Mouse (Mus musculus) liver, embryonic 16.5 days (tissue): ENCODE data around the gene Ank3. TPM values are rescaled to one million over a fixed set of nuclear protein-coding genes. Genes with fewer than 3 reads are reported as not detected.
"Not testable (repeated sequence)": the region's sequence is repeated elsewhere in the genome, so short reads cannot be mapped to it uniquely, and the experiment has no call there.

ENCODE experiments used
- ATAC-seq: fragments of 200-750 bp; cut with Nextera tagmentation; 2 replicates; pipeline ENCODE4 v1.8.0; 2017; ENCODE audit warnings: low read depth, mild to moderate bottlenecking, moderate number of reproducible peaks, moderate library complexity
- H3K27ac ChIP-seq: fragments of 300-500 bp; sonication (generic); 2 replicates; pipeline ENCODE4 v1.5.1; 2014; ENCODE audit warnings: mild to moderate bottlenecking, low read length
- H3K27me3 ChIP-seq: fragments of 300-500 bp; sonication (generic); 2 replicates; pipeline ENCODE4 v1.6.1; 2014; ENCODE audit warnings: low read depth, low read length, mixed read lengths; ENCODE audit not compliant: control insufficient read depth, insufficient read depth
- H3K36me3 ChIP-seq: fragments of 300-500 bp; sonication (generic); 2 replicates; pipeline ENCODE4 v1.6.1; 2014; ENCODE audit warnings: mild to moderate bottlenecking; ENCODE audit not compliant: control insufficient read depth, insufficient read depth
- H3K4me1 ChIP-seq: fragments of 300-500 bp; sonication (generic); 2 replicates; pipeline ENCODE4 v1.6.1; 2014; ENCODE audit warnings: low read depth, low read length, mixed read lengths; ENCODE audit not compliant: control insufficient read depth
- H3K4me2 ChIP-seq: fragments of 300-500 bp; sonication (generic); 2 replicates; pipeline ENCODE4 v1.6.1; 2014; ENCODE audit warnings: low read depth, low read length, mixed read lengths
- H3K4me3 ChIP-seq: fragments of 300-500 bp; sonication (generic); 2 replicates; pipeline ENCODE4 v1.5.1; 2014; ENCODE audit warnings: low read depth, mild to moderate bottlenecking, low read length
- H3K9ac ChIP-seq: fragments of 300-500 bp; sonication (generic); 2 replicates; pipeline ENCODE4 v1.6.1; 2014; ENCODE audit warnings: low read depth, low read length
- H3K9me3 ChIP-seq: fragments of 300-500 bp; sonication (generic); replicated peaks from 2 replicates; pipeline ENCODE4 v1.6.1; 2016; ENCODE audit warnings: low read length; ENCODE audit not compliant: control insufficient read depth
- WGBS: fragments of 180-500 bp; shearing (Covaris S2); extraction: QIAGEN DNeasy Blood & Tissue Kit; methylation state at CpG from one replicate; pipeline ENCODE4 v1.1.7; 2014; ENCODE audit not compliant: insufficient replicate concordance; 5-methylcytosine and 5-hydroxymethylcytosine counted together
- polyA plus RNA-seq: library from polyadenylated mRNA; unstranded; fragments of >200 nt; fragmentation: Nextera tagmentation; extraction: Ambion mirVana; gene quantifications from 2 replicates; pipeline ENCODE4 v1.2.1, GENCODE M21; 2015

Gene Ank3
- 12.1 and 14.0 TPM in 2 replicates for polyA plus RNA-seq

DNA sequence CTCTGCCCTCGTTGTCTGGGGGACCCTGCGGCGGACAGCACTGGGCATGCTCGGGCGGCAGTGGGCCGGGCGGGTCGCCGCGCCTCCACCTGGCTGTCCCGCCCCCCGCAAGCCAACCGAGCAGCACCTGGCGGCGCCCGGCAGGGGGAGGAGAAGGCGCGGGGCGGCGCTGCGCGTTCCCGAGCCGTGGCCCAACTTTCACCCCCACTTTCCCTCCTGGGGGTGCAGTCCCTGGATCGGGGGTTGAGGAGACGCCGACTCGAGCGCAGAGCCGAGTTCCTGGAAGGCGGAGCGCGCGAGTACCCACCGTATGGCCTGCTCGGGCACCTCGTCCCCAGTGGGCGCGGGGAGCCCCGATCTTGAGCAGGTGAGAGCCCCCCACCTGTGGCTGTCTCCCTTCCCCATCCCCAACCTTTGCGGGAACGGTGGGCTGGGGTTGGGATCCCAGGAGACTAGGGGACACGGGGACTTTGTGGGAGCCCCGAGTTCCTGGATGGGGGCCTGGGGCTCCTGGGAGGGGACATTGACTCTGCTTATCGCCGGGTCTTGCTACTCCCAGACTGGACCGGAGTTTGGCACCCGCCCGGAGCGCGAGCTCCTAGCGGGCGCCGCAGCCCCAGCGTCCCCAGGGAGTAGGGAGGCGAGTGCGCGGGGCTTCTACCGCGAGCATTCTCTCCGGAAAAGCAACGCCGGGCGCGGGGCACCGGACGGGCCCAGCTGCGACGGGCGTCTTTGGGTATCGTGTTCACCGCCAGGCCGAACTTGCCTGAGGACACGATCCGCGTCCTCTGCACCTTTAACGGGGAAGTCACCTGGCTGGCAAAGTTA lies at the start of gene Ank3:
Gene Ank3, plus strand, starts transcription at position 11 of the 828 bp plus-strand sequence.
- no peak for ATAC-seq
- peak within 1 kb of the TSS; percentile 15 for H3K9ac ChIP-seq
- H3K36me3 ChIP-seq: no peaks in the 10 kb centered on the region
- H3K27ac ChIP-seq: no peak within 1 kb of the TSS
- no peaks in the 10 kb centered on the region for H3K4me1 ChIP-seq
- H3K9me3 ChIP-seq: no peaks in the 10 kb centered on the region
- under 1% methylated on average over 68 of the region's 77 CpGs for WGBS
- peak within 1 kb of the TSS; percentile 72 for H3K4me2 ChIP-seq
- peak within 1 kb of the TSS; percentile 57 for H3K4me3 ChIP-seq
- H3K27me3 ChIP-seq: peaks cover 41% of the 10 kb centered on the region

DNA sequence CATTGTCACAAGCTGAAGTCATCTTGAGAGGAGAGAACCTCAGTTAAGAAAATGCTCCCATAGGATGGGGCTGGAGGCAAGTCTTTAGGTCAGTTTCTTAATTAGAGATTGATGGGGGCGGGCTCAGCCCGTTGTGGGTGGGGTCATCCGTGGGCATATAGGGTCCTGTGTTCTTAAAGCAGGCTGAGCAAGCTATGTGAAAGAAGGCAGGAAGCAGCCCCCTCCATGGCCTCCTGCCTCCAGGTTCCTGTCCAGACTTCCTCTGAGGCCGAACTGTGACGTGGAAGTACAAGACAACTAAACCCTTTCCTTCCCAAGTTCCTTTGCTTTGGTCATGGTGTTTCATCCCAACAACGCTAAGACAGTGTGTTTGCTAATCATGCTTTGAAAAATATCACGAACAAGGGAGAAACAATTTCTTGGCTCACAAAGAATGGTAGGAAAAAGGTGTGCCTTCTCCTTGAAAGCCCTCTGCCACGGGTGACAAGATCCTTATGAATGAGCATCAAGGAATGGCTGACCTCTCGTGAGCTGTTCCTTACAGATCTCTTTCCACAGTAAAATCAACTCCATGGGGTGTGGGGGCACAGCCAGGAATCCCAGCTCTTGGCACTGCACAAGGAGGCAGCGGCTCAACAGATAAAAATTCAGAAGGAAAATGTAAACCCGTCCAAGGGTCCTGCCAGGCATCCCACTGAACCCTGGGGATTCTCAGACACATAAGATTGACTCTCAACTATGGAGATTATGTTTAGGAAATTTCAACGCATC lies 47.3 kb upstream of the Ank3 start:
- peaks cover 38% of the 10 kb centered on the region for H3K36me3 ChIP-seq
- no peaks in the 10 kb centered on the region for H3K9me3 ChIP-seq
- 7% methylated on average over 12 of the region's 12 CpGs for WGBS
- H3K4me1 ChIP-seq: peaks cover 29% of the 10 kb centered on the region
- no peak for ATAC-seq
- H3K27me3 ChIP-seq: no peaks in the 10 kb centered on the region
- peak overlapping the region; percentile 41; the same call in 1 of the 2 replicates for H3K27ac ChIP-seq
- peak overlapping the region; percentile 74 for H3K4me2 ChIP-seq
- H3K9ac ChIP-seq: peak overlapping the region; percentile 88
- peak overlapping the region; percentile 75 for H3K4me3 ChIP-seq

DNA sequence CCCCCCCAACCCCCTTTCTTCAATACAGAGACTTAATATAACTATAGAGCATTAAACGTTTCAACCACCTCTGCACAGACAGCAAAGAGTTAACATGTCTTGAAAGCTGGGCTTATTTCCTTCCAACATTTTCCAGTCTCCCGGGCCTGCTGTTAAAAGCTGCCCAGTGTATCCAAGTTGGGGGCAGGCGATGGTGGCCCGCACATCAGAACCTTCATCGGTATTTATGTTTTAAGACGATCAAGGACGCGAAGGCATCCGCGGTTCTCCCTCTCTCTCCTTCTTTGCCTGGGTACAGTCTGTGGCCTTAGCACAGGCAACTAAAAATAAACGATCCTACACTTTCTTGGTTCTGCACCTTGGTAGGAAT lies 46.7 kb upstream of the Ank3 start:
- Histone ChIP-seq H3K9me3 (no peaks in the 10 kb centered on the region), H3K27me3 (no peaks in the 10 kb centered on the region), H3K4me1 (peaks cover 29% of the 10 kb centered on the region), H3K4me2 (peak overlapping the region; percentile 74), H3K9ac (peak overlapping the region; percentile 88), H3K36me3 (peaks cover 32% of the 10 kb centered on the region), H3K27ac (peak overlapping the region; percentile 79), H3K4me3 (peak overlapping the region; percentile 75)
- no peak for ATAC-seq
- 0% methylated on average over 11 of the region's 11 CpGs for WGBS

DNA sequence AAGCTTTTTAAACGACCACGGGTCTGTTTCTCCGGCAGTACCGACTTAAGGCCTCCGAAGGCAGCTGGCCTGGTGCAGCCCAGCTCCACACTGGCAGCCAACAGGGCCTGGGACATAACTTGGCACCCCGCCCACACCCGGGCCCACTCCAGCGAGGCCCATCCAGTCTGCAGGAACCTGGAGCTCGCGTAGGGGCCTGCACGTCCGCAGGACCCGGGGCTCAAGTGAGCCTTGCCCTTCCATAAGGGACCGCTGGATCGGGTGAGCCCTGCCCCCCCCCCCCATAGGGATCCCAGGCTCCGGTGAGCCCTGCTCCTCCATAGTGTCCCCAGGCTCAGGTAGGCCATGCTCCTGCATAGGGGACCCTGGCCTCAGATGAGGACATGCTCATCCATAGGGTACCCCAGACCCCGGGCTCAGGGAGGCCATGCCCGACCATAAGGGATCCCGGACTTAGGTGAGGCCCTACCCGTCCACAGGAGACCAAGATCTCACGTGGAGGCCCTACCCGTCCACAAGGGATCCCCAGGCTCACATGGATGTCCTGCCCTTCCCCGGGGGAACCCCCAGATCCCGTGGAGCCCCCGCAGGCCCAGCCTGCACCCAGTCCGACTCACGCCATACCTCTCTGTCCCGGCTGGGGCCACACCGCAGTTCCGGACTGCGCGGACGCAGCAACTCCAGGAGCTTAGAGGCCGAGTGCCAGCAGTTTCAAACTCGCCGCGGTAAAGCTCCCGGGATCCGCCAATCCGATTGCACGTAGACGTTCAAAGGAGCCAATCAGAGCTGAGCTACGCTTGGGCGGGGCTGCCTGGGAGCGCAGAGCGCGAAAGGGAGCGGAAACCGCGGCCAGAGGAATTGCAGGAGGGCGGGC lies 46.1 kb upstream of the Ank3 start, which contains the start of gene Cdk1:
Gene Cdk1, minus strand, starts transcription at position 727 of the 874 bp plus-strand sequence.
- peak within 1 kb of the TSS; percentile 80 for H3K27ac ChIP-seq
- peak within 1 kb of the TSS; percentile 88 for H3K9ac ChIP-seq
- peak within 1 kb of the TSS; percentile 75 for H3K4me3 ChIP-seq
- H3K36me3 ChIP-seq: peaks cover 26% of the 10 kb centered on the region
- H3K4me2 ChIP-seq: peak within 1 kb of the TSS; percentile 74
- peaks cover 29% of the 10 kb centered on the region for H3K4me1 ChIP-seq
- peak; percentile 95 for ATAC-seq
- under 1% methylated on average over 51 of the region's 51 CpGs for WGBS
- H3K27me3 ChIP-seq: no peaks in the 10 kb centered on the region
- no peaks in the 10 kb centered on the region for H3K9me3 ChIP-seq

DNA sequence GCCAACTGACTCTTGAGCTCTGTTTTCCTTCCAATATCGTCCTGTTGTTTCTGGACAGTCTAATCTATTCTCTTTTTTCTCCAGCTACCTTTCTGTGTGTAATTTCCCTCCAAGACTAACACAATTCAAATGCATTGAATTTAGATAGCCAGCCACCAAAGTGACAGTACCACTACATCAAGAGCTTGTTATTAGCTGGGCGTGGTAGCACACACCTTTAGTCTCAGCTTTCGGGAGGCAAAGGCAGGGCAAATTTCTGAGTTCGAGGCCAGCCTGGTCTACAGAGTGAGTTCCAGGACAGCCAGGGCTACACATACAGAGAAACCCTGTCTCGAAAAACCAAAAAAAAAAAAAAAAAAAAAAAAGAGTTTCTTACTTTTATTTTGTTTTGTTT lies 45.5 kb upstream of the Ank3 start:
- peak; percentile 40 for ATAC-seq
- H3K9ac ChIP-seq: peak overlapping the region; percentile 52

DNA sequence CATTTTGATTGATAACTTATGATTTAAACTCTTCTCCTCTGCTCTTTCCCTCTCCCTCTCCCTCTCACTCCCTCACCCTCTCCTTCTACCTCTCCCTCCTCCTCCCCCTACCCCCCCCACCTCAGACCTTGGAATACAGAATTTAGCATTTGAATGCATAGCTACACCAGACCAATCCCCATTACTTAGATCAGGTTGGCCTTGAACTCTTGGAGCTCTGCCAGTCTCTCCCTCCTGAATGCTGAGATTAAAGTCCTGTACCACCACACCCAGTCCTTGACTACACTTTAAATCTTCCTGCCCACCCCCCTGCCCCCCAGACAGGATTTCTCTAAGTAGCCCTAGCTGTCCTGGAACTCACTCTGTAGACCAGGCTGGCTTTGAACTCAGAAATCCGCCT lies 38.9 kb upstream of the Ank3 start:
- Histone ChIP-seq H3K36me3 (no peaks in the 10 kb centered on the region), H3K27ac (no peak overlapping the region), H3K9ac (no peak overlapping the region), H3K4me2 (no peak overlapping the region), H3K27me3 (no peaks in the 10 kb centered on the region), H3K4me1 (no peaks in the 10 kb centered on the region), H3K4me3 (no peak overlapping the region), H3K9me3 (no peaks in the 10 kb centered on the region)
- WGBS: 74% methylated on average over 1 of the region's 1 CpGs
- no peak for ATAC-seq

More for the DNA sequence above, 45.5 kb upstream of the Ank3 start:
- not testable (repeated sequence) for H3K27me3 ChIP-seq, H3K9me3 ChIP-seq
- peak overlapping the region; percentile 80 for H3K27ac ChIP-seq
- WGBS: 17% methylated on average over 5 of the region's 5 CpGs
- peak overlapping the region; percentile 74 for H3K4me2 ChIP-seq
- H3K4me1 ChIP-seq: peaks cover 26% of the 10 kb centered on the region
- peak overlapping the region; percentile 75 for H3K4me3 ChIP-seq
- H3K36me3 ChIP-seq: peaks cover 20% of the 10 kb centered on the region

DNA sequence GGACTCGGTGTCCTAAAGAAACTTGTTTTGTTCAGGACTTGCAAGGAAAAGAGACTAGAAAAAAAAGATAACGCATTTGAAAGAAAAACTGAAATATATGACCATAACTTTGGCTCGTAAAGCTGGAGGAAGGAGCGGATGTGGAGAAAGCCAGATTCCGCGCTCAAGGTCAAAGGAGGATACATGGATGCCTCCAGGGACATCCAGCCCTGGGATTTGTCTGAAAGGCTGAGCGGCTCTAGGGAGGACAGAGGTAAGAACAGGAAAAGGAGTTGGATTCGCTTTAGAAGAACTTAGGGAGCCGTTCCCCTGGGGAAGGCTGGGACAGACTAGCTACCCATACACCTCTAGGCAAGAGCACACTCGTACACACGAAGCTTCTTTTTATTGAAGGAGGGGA lies 32.4 kb upstream of the Ank3 start:
- H3K4me2 ChIP-seq: no peak overlapping the region
- H3K4me1 ChIP-seq: no peaks in the 10 kb centered on the region
- ATAC-seq: no peak
- H3K27ac ChIP-seq: no peak overlapping the region
- 72% methylated on average over 11 of the region's 11 CpGs for WGBS
- no peak overlapping the region for H3K4me3 ChIP-seq
- H3K27me3 ChIP-seq: no peaks in the 10 kb centered on the region
- H3K9me3 ChIP-seq: no peaks in the 10 kb centered on the region
- H3K9ac ChIP-seq: no peak overlapping the region
- H3K36me3 ChIP-seq: no peaks in the 10 kb centered on the region

DNA sequence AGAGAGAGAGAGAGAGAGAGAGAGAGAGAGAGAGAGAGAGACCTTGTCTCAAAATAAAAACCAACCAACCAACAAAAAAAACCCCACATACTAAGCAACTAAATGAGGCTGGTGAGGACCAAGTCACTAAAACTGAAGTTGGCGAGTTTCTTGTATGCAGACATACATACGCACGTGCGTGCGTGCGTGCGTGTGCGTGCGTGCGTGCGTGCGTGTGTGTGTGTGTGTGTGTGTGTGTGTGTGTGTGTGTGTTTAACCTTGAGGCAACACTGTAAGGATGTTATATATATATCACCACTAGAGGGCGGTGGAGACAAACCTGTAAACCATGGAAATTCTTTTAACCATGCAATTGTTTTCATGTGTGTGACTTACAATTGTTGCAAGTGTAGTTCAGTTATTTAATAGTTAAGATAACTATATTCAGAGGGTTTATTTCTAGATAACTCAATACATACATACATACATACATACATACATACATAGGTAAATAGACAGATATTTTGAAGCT lies 31.6 kb upstream of the Ank3 start:
- ATAC-seq: no peak
- WGBS: 74% methylated on average over 13 of the region's 13 CpGs
- H3K4me1 ChIP-seq: no peaks in the 10 kb centered on the region
- H3K27ac ChIP-seq: no peak overlapping the region
- no peaks in the 10 kb centered on the region for H3K9me3 ChIP-seq
- no peak overlapping the region for H3K9ac ChIP-seq
- no peak overlapping the region for H3K4me3 ChIP-seq
- H3K36me3 ChIP-seq: no peaks in the 10 kb centered on the region
- H3K4me2 ChIP-seq: no peak overlapping the region
- H3K27me3 ChIP-seq: no peaks in the 10 kb centered on the region
